16 mouse cellular contexts compared by ENCODE assay signal in the genomic region with DNA sequence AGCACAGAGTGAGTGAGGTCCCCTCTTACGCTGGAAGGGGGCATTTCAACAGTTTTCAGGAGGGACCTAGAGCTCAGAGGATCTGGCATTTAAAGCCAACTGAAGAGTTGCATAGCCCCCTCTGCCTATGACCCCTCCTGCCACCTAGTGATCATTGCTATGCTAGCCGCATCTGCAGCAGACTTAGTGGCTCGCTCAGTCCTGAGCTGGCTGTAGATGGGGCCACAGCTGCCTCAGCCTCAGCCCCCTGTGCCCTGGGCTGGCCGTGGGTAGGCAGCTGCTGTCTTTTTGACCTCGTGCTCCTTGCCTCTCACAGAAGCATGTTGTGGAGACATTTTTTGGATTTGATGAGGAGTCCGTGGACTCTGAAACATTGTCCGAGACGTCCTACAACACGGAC. TPM values are rescaled to one million over a fixed set of nuclear protein-coding genes. Genes with fewer than 3 reads are reported as not detected.
DNase-seq lines count a peak whose midpoint lies in the region; ATAC-seq and TF ChIP-seq lines count a peak whose summit lies in the region.
"Had no signal": no experiment of that assay in that cellular context is flagged by ENCODE, and none has a peak within 500 bp of the region (broad histone marks: within the 10 kb centered on the region; RNA-seq: fewer than 3 reads in every experiment).

No protein-coding gene starts in this region.

- no peak overlapping the region for H3K4me3 ChIP-seq in hindbrain, embryonic 11.5 days (ENCODE audit: low read depth, low read length)
- no peak overlapping the region for H3K4me3 ChIP-seq in hindbrain, embryonic 14.5 days (replicated peaks; ENCODE audit: low read length)
- H3K4me3 ChIP-seq in thymus, adult 2 months (ENCODE audit: control insufficient read depth, insufficient read depth, low read length), result no peak overlapping the region
- H3K4me3 ChIP-seq in forebrain, embryonic 16.5 days (replicated peaks; ENCODE audit: low read length), result no peak overlapping the region
- no peak overlapping the region for H3K4me3 ChIP-seq in limb, embryonic 10.5 days
- H3K4me3 ChIP-seq: erythroblast, embryonic 14.5 days; heart, embryonic 15.5 days; stomach, embryonic 15.5 days had no signal

- TF ChIP-seq CTCF in thymus, adult 2 months (IDR thresholded peaks at IDR 0.05; ENCODE audit: borderline replicate concordance, control insufficient read depth, extremely low read depth, insufficient read depth, low read length, poor library complexity), result no peak

- H3K9ac ChIP-seq in hindbrain, embryonic 11.5 days (ENCODE audit: low read depth, low read length), result no peak overlapping the region
- H3K9ac ChIP-seq in hindbrain, embryonic 14.5 days, result no peak overlapping the region
- no peak overlapping the region for H3K9ac ChIP-seq in forebrain, embryonic 16.5 days (replicated peaks; ENCODE audit: low read depth, low read length)
- H3K9ac ChIP-seq: heart, embryonic 15.5 days; stomach, embryonic 15.5 days had no signal

- peak; percentile 47 for DNase-seq in hindbrain, embryonic 11.5 days (ENCODE audit: low spot score)
- DNase-seq in hindbrain, embryonic 14.5 days (ENCODE audit: low spot score), result no peak
- DNase-seq in thymus, postnatal 14 days, result peak; percentile 38
- DNase-seq in thymus, adult 2 months, result no peak
- no peak for DNase-seq in limb, embryonic 10.5 days (ENCODE audit: low spot score)
- no peak for DNase-seq in lung, postnatal 14 days
- no peak for DNase-seq in layer of hippocampus, adult 9-11 months
- DNase-seq: adrenal gland, adult 2 months; gastrocnemius, postnatal 36 days; kidney, postnatal 36 days; lung, adult 18-20 months had no signal

- 62% methylated on average over 9 of the region's 9 CpGs for WGBS in hindbrain, embryonic 11.5 days
- 57% methylated on average over 9 of the region's 9 CpGs for WGBS in hindbrain, embryonic 14.5 days
- 92% methylated on average over 9 of the region's 9 CpGs for WGBS in thymus, adult 2 months
- 66% methylated on average over 9 of the region's 9 CpGs for WGBS in forebrain, embryonic 16.5 days
- WGBS in limb, embryonic 10.5 days, result 61% methylated on average over 9 of the region's 9 CpGs

- H3K36me3 ChIP-seq in hindbrain, embryonic 11.5 days (ENCODE audit: control insufficient read depth, insufficient read depth, low read length), result no peaks in the 10 kb centered on the region
- H3K36me3 ChIP-seq in hindbrain, embryonic 14.5 days (replicated peaks; ENCODE audit: control insufficient read depth, insufficient read depth), result peaks cover 16% of the 10 kb centered on the region; the same call in 1 of the 2 replicates
- peaks cover 30% of the 10 kb centered on the region for H3K36me3 ChIP-seq in thymus, adult 2 months (ENCODE audit: control insufficient read depth, insufficient read depth, low read length)
- no peaks in the 10 kb centered on the region; the same call in 1 of the 2 replicates for H3K36me3 ChIP-seq in forebrain, embryonic 16.5 days (ENCODE audit: control insufficient read depth, insufficient read depth)
- no peaks in the 10 kb centered on the region for H3K36me3 ChIP-seq in limb, embryonic 10.5 days
- H3K36me3 ChIP-seq: heart, embryonic 15.5 days; stomach, embryonic 15.5 days had no signal

- no peaks in the 10 kb centered on the region for H3K4me1 ChIP-seq in hindbrain, embryonic 11.5 days (replicated peaks; ENCODE audit: control insufficient read depth, insufficient read depth, low read length)
- no peaks in the 10 kb centered on the region for H3K4me1 ChIP-seq in hindbrain, embryonic 14.5 days (replicated peaks; ENCODE audit: control insufficient read depth, insufficient read depth, low read length)
- no peaks in the 10 kb centered on the region for H3K4me1 ChIP-seq in thymus, adult 2 months (replicated peaks; ENCODE audit: control insufficient read depth, insufficient read depth, low read length)
- H3K4me1 ChIP-seq in forebrain, embryonic 16.5 days (replicated peaks; ENCODE audit: control insufficient read depth, insufficient read depth, low read length), result no peaks in the 10 kb centered on the region
- peaks cover 13% of the 10 kb centered on the region for H3K4me1 ChIP-seq in limb, embryonic 10.5 days
- H3K4me1 ChIP-seq: heart, embryonic 15.5 days; stomach, embryonic 15.5 days had no signal

- ATAC-seq in hindbrain, embryonic 11.5 days (ENCODE audit: low FRiP score), result peak; percentile 65
- no peak for ATAC-seq in hindbrain, embryonic 14.5 days (ENCODE audit: low FRiP score)
- ATAC-seq in forebrain, embryonic 16.5 days, result 0 out of 2 replicates have a peak, but pooled peaks have one; percentile 16
- ATAC-seq: intestine, embryonic 16.5 days had no signal

- no peaks in the 10 kb centered on the region for H3K27me3 ChIP-seq in hindbrain, embryonic 11.5 days (ENCODE audit: control insufficient read depth, insufficient read depth, low read length)
- no peaks in the 10 kb centered on the region for H3K27me3 ChIP-seq in hindbrain, embryonic 14.5 days (ENCODE audit: control insufficient read depth, insufficient read depth, low read length)
- no peaks in the 10 kb centered on the region for H3K27me3 ChIP-seq in thymus, adult 2 months (ENCODE audit: control insufficient read depth, insufficient read depth, low read length)
- no peaks in the 10 kb centered on the region for H3K27me3 ChIP-seq in forebrain, embryonic 16.5 days (replicated peaks; ENCODE audit: control insufficient read depth, insufficient read depth, low read length)
- no peaks in the 10 kb centered on the region for H3K27me3 ChIP-seq in limb, embryonic 10.5 days (ENCODE audit: low read depth, poor library complexity, severe bottlenecking)
- H3K27me3 ChIP-seq: stomach, embryonic 15.5 days had no signal

- no peak for TF ChIP-seq POLR2A in thymus, adult 2 months (IDR thresholded peaks at IDR 0.05; ENCODE audit: control insufficient read depth, extremely low read depth, insufficient read depth, low read length, poor library complexity)

- H3K9me3 ChIP-seq in hindbrain, embryonic 11.5 days (ENCODE audit: control insufficient read depth, low read length), result no peaks in the 10 kb centered on the region
- no peaks in the 10 kb centered on the region for H3K9me3 ChIP-seq in hindbrain, embryonic 14.5 days (ENCODE audit: control insufficient read depth, low read length)
- no peaks in the 10 kb centered on the region for H3K9me3 ChIP-seq in forebrain, embryonic 16.5 days (ENCODE audit: control insufficient read depth, low read length)
- no peaks in the 10 kb centered on the region for H3K9me3 ChIP-seq in limb, embryonic 10.5 days (replicated peaks)
- H3K9me3 ChIP-seq: heart, embryonic 15.5 days; stomach, embryonic 15.5 days had no signal

- H3K27ac ChIP-seq in hindbrain, embryonic 11.5 days (ENCODE audit: low read depth, low read length), result no peak overlapping the region
- no peak overlapping the region for H3K27ac ChIP-seq in hindbrain, embryonic 14.5 days
- H3K27ac ChIP-seq in thymus, adult 2 months (ENCODE audit: control insufficient read depth, insufficient read depth, low read length), result no peak overlapping the region
- no peak overlapping the region for H3K27ac ChIP-seq in forebrain, embryonic 16.5 days (ENCODE audit: low read length)
- no peak overlapping the region for H3K27ac ChIP-seq in limb, embryonic 10.5 days
- H3K27ac ChIP-seq: heart, embryonic 15.5 days; stomach, embryonic 15.5 days had no signal

- H3K4me2 ChIP-seq in hindbrain, embryonic 11.5 days (replicated peaks; ENCODE audit: low read depth, low read length), result no peak overlapping the region
- no peak overlapping the region for H3K4me2 ChIP-seq in hindbrain, embryonic 14.5 days (replicated peaks)
- no peak overlapping the region for H3K4me2 ChIP-seq in forebrain, embryonic 16.5 days (ENCODE audit: low read length)
- H3K4me2 ChIP-seq: heart, embryonic 15.5 days; stomach, embryonic 15.5 days had no signal

RNA-seq across cellular contexts. Expression of gene Gm1043, which starts 32.0 kb away (rescaled TPM):
- polyA plus RNA-seq in hindbrain, embryonic 11.5 days (2014; fragmentation: Nextera tagmentation; extraction: Ambion mirVana), result 0.09 and 0.14 TPM in 2 replicates
- polyA plus RNA-seq in hindbrain, embryonic 14.5 days (2014; fragmentation: Nextera tagmentation; extraction: Ambion mirVana), result 1.7 and 2.0 TPM in 2 replicates
- 3.6 and 4.3 TPM in 2 replicates for polyA plus RNA-seq in thymus, adult 2 months (2012; rRNA removed)
- polyA plus RNA-seq in forebrain, embryonic 16.5 days (2015; fragmentation: Nextera tagmentation; extraction: Ambion mirVana), result 2.6 and 4.3 TPM in 2 replicates
- polyA plus RNA-seq in limb, embryonic 10.5 days (2016; fragmentation: Nextera tagmentation; extraction: Ambion mirVana), result not detected in 2 replicates
- polyA plus RNA-seq: erythroblast, embryonic 14.5 days; heart, embryonic 15.5 days had no signal

Comparison
In these comparisons a context has a peak if more than half of its experiments do, and no peak if none do; other contexts are left out.
1. DNase-seq: peak in hindbrain, embryonic 11.5 days (single experiment) and thymus, postnatal 14 days (single experiment); none in hindbrain, embryonic 14.5 days (single experiment), thymus, adult 2 months (single experiment), limb, embryonic 10.5 days (single experiment), lung, postnatal 14 days (single experiment) and layer of hippocampus, adult 9-11 months (single experiment).